Comparison of ENCODE assay signal across 21 mouse cellular contexts in genomic region chr10:125991819-125992218, GRCm38 (mm10). TPM values are rescaled to one million over a fixed set of nuclear protein-coding genes. Genes with fewer than 3 reads are reported as not detected.
A peak's percentile ranks its signal among the peaks of the same experiment; 100 is the strongest.
DNase-seq lines count a peak whose midpoint lies in the region; ATAC-seq lines count a peak whose summit lies in the region.
"Had no signal": no experiment of that assay in that cellular context is flagged by ENCODE, and none has a peak within 500 bp of the region (broad histone marks: within the 10 kb centered on the region; RNA-seq: fewer than 3 reads in every experiment).

No protein-coding gene starts in this region.

- peak; percentile 62 for ATAC-seq in embryonic facial prominence, embryonic 14.5 days (ENCODE audit: low read depth)
- ATAC-seq in limb, embryonic 13.5 days (ENCODE audit: low FRiP score, low read depth), result no peak
- ATAC-seq in stomach, embryonic 15.5 days (ENCODE audit: insufficient read depth, low FRiP score, low read depth), result no peak
- ATAC-seq: activated CD4-positive, CD25-positive, alpha-beta regulatory T cell, adult 4 months; forebrain, postnatal 0 days; Patski had no signal

- 80% methylated on average over 7 of the region's 7 CpGs for WGBS in embryonic facial prominence, embryonic 14.5 days
- WGBS in limb, embryonic 13.5 days, result 77% methylated on average over 7 of the region's 7 CpGs
- 79% methylated on average over 7 of the region's 7 CpGs for WGBS in stomach, embryonic 15.5 days

- peak overlapping the region; percentile 63 for H3K27ac ChIP-seq in embryonic facial prominence, embryonic 14.5 days (replicated peaks; ENCODE audit: low read depth, low read length)
- H3K27ac ChIP-seq in limb, embryonic 13.5 days, result peak overlapping the region; percentile 72
- H3K27ac ChIP-seq in stomach, embryonic 15.5 days, result peak overlapping the region; percentile 60; the same call in 1 of the 2 replicates
- H3K27ac ChIP-seq: forebrain, embryonic 12.5 days; gastrocnemius, adult 2 months; heart, embryonic 13.5 days; hindbrain, embryonic 15.5 days had no signal

- H3K9ac ChIP-seq in embryonic facial prominence, embryonic 14.5 days (ENCODE audit: low read depth, low read length), result no peak overlapping the region
- H3K9ac ChIP-seq in limb, embryonic 13.5 days, result no peak overlapping the region
- H3K9ac ChIP-seq in stomach, embryonic 15.5 days, result no peak overlapping the region
- H3K9ac ChIP-seq: forebrain, embryonic 12.5 days; forebrain, postnatal 0 days; heart, embryonic 13.5 days; hindbrain, embryonic 15.5 days had no signal

- no peak overlapping the region for H3K4me3 ChIP-seq in embryonic facial prominence, embryonic 14.5 days (ENCODE audit: low read depth, low read length)
- no peak overlapping the region for H3K4me3 ChIP-seq in limb, embryonic 13.5 days
- H3K4me3 ChIP-seq in stomach, embryonic 15.5 days (replicated peaks), result no peak overlapping the region
- H3K4me3 ChIP-seq: forebrain, embryonic 12.5 days; gastrocnemius, adult 2 months; heart, embryonic 13.5 days; hindbrain, embryonic 15.5 days had no signal

- H3K4me1 ChIP-seq in embryonic facial prominence, embryonic 14.5 days (ENCODE audit: control insufficient read depth, insufficient read depth, low read length), result peaks cover 24% of the 10 kb centered on the region
- peaks cover 85% of the 10 kb centered on the region for H3K4me1 ChIP-seq in limb, embryonic 13.5 days
- no peaks in the 10 kb centered on the region for H3K4me1 ChIP-seq in stomach, embryonic 15.5 days
- H3K4me1 ChIP-seq: heart, embryonic 13.5 days had no signal

- H3K4me2 ChIP-seq in embryonic facial prominence, embryonic 14.5 days (ENCODE audit: low read depth, low read length), result no peak overlapping the region
- H3K4me2 ChIP-seq in limb, embryonic 13.5 days (replicated peaks), result peak overlapping the region; percentile 35
- no peak overlapping the region for H3K4me2 ChIP-seq in stomach, embryonic 15.5 days
- H3K4me2 ChIP-seq: forebrain, embryonic 12.5 days; heart, embryonic 13.5 days; hindbrain, embryonic 15.5 days had no signal

- H3K9me3 ChIP-seq in embryonic facial prominence, embryonic 14.5 days (ENCODE audit: control insufficient read depth, low read length), result no peaks in the 10 kb centered on the region
- no peaks in the 10 kb centered on the region for H3K9me3 ChIP-seq in limb, embryonic 13.5 days
- H3K9me3 ChIP-seq in stomach, embryonic 15.5 days, result no peaks in the 10 kb centered on the region
- H3K9me3 ChIP-seq: forebrain, embryonic 12.5 days; heart, embryonic 13.5 days; hindbrain, embryonic 15.5 days had no signal

- DNase-seq in embryonic facial prominence, embryonic 14.5 days (ENCODE audit: low spot score), result peak; percentile 74
- peak; percentile 74 for DNase-seq in fat pad, adult 2 months (ENCODE audit: extremely low read depth, low read depth, low spot score)
- DNase-seq in gastrocnemius, adult 18-20 months (ENCODE audit: low spot score), result no peak
- no peak for DNase-seq in heart, adult 11 months
- DNase-seq in cerebellum, postnatal 10 days, result no peak
- DNase-seq: adrenal gland, adult 2 months; adrenal gland, postnatal 36 days; cerebellum, adult 2 months; cerebellum, postnatal 25 days; forebrain, postnatal 0 days; gastrocnemius, adult 2 months; gastrocnemius, postnatal 25 days; heart, postnatal 36 days had no signal

- no peaks in the 10 kb centered on the region for H3K27me3 ChIP-seq in embryonic facial prominence, embryonic 14.5 days (replicated peaks; ENCODE audit: control insufficient read depth, insufficient read depth, low read length)
- H3K27me3 ChIP-seq in limb, embryonic 13.5 days, result no peaks in the 10 kb centered on the region
- H3K27me3 ChIP-seq in stomach, embryonic 15.5 days (replicated peaks), result no peaks in the 10 kb centered on the region
- H3K27me3 ChIP-seq: CH12.LX; heart, embryonic 13.5 days; hindbrain, embryonic 15.5 days; Patski had no signal

- H3K36me3 ChIP-seq in embryonic facial prominence, embryonic 14.5 days (ENCODE audit: control insufficient read depth, insufficient read depth, low read length), result peaks cover 49% of the 10 kb centered on the region
- peaks cover 59% of the 10 kb centered on the region for H3K36me3 ChIP-seq in limb, embryonic 13.5 days
- H3K36me3 ChIP-seq in stomach, embryonic 15.5 days, result peaks cover 12% of the 10 kb centered on the region
- H3K36me3 ChIP-seq: forebrain, embryonic 12.5 days; heart, embryonic 13.5 days; hindbrain, embryonic 15.5 days had no signal

RNA-seq across cellular contexts. Expression of gene Lrig3, which starts 25.9 kb away (rescaled TPM):
- 23.6 and 29.1 TPM in 2 replicates for polyA plus RNA-seq in embryonic facial prominence, embryonic 14.5 days (2014; fragmentation: Nextera tagmentation; extraction: Ambion mirVana)
- 61.5 and 64.9 TPM in 2 replicates for polyA plus RNA-seq in limb, embryonic 13.5 days (2015; fragmentation: Nextera tagmentation; extraction: Ambion mirVana)
- 19.4 and 21.5 TPM in 2 replicates for polyA plus RNA-seq in stomach, embryonic 15.5 days (2015; fragmentation: Nextera tagmentation; extraction: Ambion mirVana)
- total RNA-seq in gastrocnemius, adult 18-20 months (2021), result 1 to 10 TPM; 2.8 to 3.2 TPM
- total RNA-seq: CH12.LX had no signal
- polyA plus RNA-seq: activated CD4-positive, CD25-positive, alpha-beta regulatory T cell, adult 4 months had no signal

Comparison
In these comparisons a context has a peak if more than half of its experiments do, and no peak if none do; other contexts are left out.
1. DNase-seq: peak in embryonic facial prominence, embryonic 14.5 days (single experiment) and fat pad, adult 2 months (single experiment); none in gastrocnemius, adult 18-20 months (single experiment), heart, adult 11 months (single experiment) and cerebellum, postnatal 10 days (0 of 2).
2. Peak in every context shown above with its lines, with median percentiles within 50 percentile points of each other: H3K27ac ChIP-seq.